Mouse (Mus musculus) C2C12 (cell line): ENCODE measurements around the gene Rbm15.

Source experiments
- CEBPB ChIP-seq: IDR thresholded peaks from one replicate; pipeline ENCODE4 v1.6.1; 2011; ENCODE audit warnings: low read depth, mild to moderate bottlenecking, control low read depth, moderate library complexity
- CTCF ChIP-seq: IDR thresholded peaks from one replicate; pipeline ENCODE4 v1.5.1; 2011; ENCODE audit not compliant: control insufficient read depth, insufficient read depth, insufficient read length
- FOSL1 ChIP-seq: IDR thresholded peaks from one replicate; pipeline ENCODE4 v1.8.0; 2011; ENCODE audit warnings: mild to moderate bottlenecking, low read length; ENCODE audit not compliant: poor library complexity, insufficient read depth, severe bottlenecking
- MYOD1 ChIP-seq: IDR thresholded peaks from one replicate; pipeline ENCODE4 v1.6.1; 2011; ENCODE audit warnings: low read depth; ENCODE audit not compliant: control insufficient read depth, insufficient read length
- MYOG ChIP-seq: IDR thresholded peaks from one replicate; pipeline ENCODE4 v1.6.1; 2011; ENCODE audit not compliant: control insufficient read depth, insufficient read length; ENCODE audit errors: extremely low read depth
- USF1 ChIP-seq: IDR thresholded peaks from one replicate; pipeline ENCODE4 v1.6.1; 2011; ENCODE audit warnings: low read depth, mild to moderate bottlenecking, control low read depth, moderate library complexity

- TF ChIP-seq CTCF (no peak), MYOG (no peak), USF1 (no peak), FOSL1 (no peak), MYOD1 (no peak), CEBPB (no peak)
Observed at GRCm38 (mm10) chr3:107275996-107276395, 57.5 kb downstream of the Rbm15 start.
